Mouse (Mus musculus): ENCODE measurements around the gene Olfr676. TPM values are rescaled to one million over a fixed set of nuclear protein-coding genes. Genes with fewer than 3 reads are reported as not detected.
A peak's percentile ranks its signal among the peaks of the same experiment; 100 is the strongest.

Gene Olfr676
- total and polyA plus RNA-seq, 3 experiments, result not detected

DNA sequence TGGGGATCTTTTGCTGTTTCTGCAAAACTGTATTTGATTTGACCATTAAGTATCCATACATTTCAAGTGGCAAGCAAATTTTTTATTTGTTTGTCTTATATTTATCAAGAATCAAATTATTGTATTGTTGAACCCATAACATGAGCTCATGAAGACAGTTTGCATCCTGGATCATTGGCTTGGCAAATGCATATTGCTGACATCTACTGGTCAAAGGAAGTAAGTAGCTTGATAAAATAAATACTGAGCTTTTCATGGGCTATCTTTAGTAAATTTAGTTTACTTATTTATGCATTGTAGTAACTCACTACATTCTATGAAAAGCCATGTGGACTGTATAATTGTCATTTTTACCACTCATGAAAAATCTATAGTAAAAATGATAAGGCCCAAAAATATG lies 26.5 kb downstream of the Olfr676 start:
- Histone ChIP-seq H3K4me3 (ENCODE audit: control insufficient read depth in 1 of 2, insufficient read depth in 1 of 2, low read depth in 2 of 2, low read length in 2 of 2) (no peak overlapping the region), H3K36me3 (ENCODE audit: control insufficient read depth in 1 of 2, insufficient read depth in 2 of 2, low read length in 2 of 2) (no peaks in the 10 kb centered on the region), H3K27me3 (ENCODE audit: control insufficient read depth in 1 of 2, insufficient read depth in 2 of 2, low read length in 2 of 2) (no peaks in the 10 kb centered on the region), H3K9me3 (replicated peaks; ENCODE audit: insufficient read depth, low read length) (no peaks in the 10 kb centered on the region), H3K27ac (ENCODE audit: control insufficient read depth, low read depth, low read length) (no peak overlapping the region), H3K9ac (ENCODE audit: control insufficient read depth, low read depth, low read length, poor library complexity, severe bottlenecking) (no peak overlapping the region), H3K4me1 (ENCODE audit: control insufficient read depth in 1 of 2, insufficient read depth in 2 of 2, low read length in 2 of 2) (no peaks in the 10 kb centered on the region), H3K79me2 (ENCODE audit: control insufficient read depth, insufficient read depth, low read length, poor library complexity) (no peaks in the 10 kb centered on the region)
- peak; percentile 1 for DNase-seq (ENCODE audit: low read depth, low spot score)
- TF ChIP-seq ELF1 (IDR thresholded peaks at IDR 0.05; ENCODE audit: low read depth, low read length) (no peak), UBTF (IDR thresholded peaks at IDR 0.05; ENCODE audit: borderline replicate concordance, insufficient read depth, low read depth, low read length) (no peak), SIN3A (IDR thresholded peaks at IDR 0.05; ENCODE audit: low read length) (no peak), ETS1 (IDR thresholded peaks at IDR 0.05; ENCODE audit: low read depth, low read length) (no peak), EP300 (IDR thresholded peaks at IDR 0.05; ENCODE audit: low read depth in 1 of 2, low read length in 2 of 2) (no peak), CHD1 (IDR thresholded peaks at IDR 0.05; ENCODE audit: low read depth, low read length) (no peak), POLR2A (IDR thresholded peaks at IDR 0.05; ENCODE audit: control insufficient read depth in 1 of 2, insufficient read depth in 1 of 2, low read depth in 1 of 2, low read length in 2 of 2, poor library complexity in 1 of 2) (no peak), GATA1 (IDR thresholded peaks at IDR 0.05; ENCODE audit: low read depth, low read length) (no peak), POLR2AphosphoS5 (IDR thresholded peaks at IDR 0.05; ENCODE audit: borderline replicate concordance, low read depth, low read length) (no peak), POLR2AphosphoS2 (IDR thresholded peaks at IDR 0.05; ENCODE audit: low read length) (no peak), JUND (IDR thresholded peaks at IDR 0.05; ENCODE audit: low read depth, low read length) (no peak), CTCF (IDR thresholded peaks at IDR 0.05 in 2 of 3, conservative IDR thresholded peaks at IDR 0.05 in 1 of 3; ENCODE audit: control insufficient read depth in 1 of 3, insufficient read depth in 1 of 3, low read depth in 2 of 3, low read length in 3 of 3, poor library complexity in 1 of 3, severe bottlenecking in 1 of 3) (no peak), KAT2A (conservative IDR thresholded peaks at IDR 0.05; ENCODE audit: low read depth, low read length) (no peak), GABPA (IDR thresholded peaks at IDR 0.05; ENCODE audit: low read depth, low read length) (no peak), CHD2 (IDR thresholded peaks at IDR 0.05; ENCODE audit: low read length) (no peak), MAX (IDR thresholded peaks at IDR 0.05; ENCODE audit: low read length) (no peak), MYC (IDR thresholded peaks at IDR 0.05; ENCODE audit: low read depth, low read length) (no peak), TAL1 (IDR thresholded peaks at IDR 0.05; ENCODE audit: low read length) (no peak)

DNA sequence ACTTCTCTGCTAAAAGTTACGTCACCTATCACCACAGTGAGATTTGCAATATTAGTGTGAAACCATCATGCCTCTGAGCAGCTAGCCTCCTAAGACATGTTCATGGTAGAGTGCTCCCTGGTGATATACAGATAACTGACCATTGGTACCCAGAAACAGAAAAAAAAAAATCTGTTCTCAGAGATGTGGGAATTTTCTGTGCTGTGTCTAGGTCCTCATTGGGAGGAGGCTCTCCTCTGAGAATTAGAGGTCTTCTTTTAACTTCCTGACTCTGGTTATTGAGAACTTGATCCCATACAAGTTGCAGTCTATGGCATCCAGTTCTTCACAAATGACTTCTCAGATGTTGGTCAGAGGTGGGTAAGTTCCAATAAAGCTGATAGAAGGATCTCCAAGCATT lies 31.7 kb downstream of the Olfr676 start, which contains the start of gene Olfr678:
Olfr678 (plus strand) TSS at position 301 of the 400 bp plus-strand sequence.
- TF ChIP-seq CTCF (IDR thresholded peaks at IDR 0.05 in 2 of 3, conservative IDR thresholded peaks at IDR 0.05 in 1 of 3; ENCODE audit: control insufficient read depth in 1 of 3, insufficient read depth in 1 of 3, low read depth in 2 of 3, low read length in 3 of 3, poor library complexity in 1 of 3, severe bottlenecking in 1 of 3), result no peak
- no peak for TF ChIP-seq MYB (IDR thresholded peaks at IDR 0.05; ENCODE audit: low read depth, low read length)
- TF ChIP-seq SIN3A (IDR thresholded peaks at IDR 0.05; ENCODE audit: low read length), result no peak
- no peak for TF ChIP-seq GABPA (IDR thresholded peaks at IDR 0.05; ENCODE audit: low read depth, low read length)
- no peak for TF ChIP-seq POLR2AphosphoS5 (IDR thresholded peaks at IDR 0.05; ENCODE audit: borderline replicate concordance, low read depth, low read length)
- TF ChIP-seq MYC (IDR thresholded peaks at IDR 0.05; ENCODE audit: low read depth, low read length), result no peak
- no peak for TF ChIP-seq MEF2A (IDR thresholded peaks at IDR 0.05; ENCODE audit: extremely low read depth, insufficient replicate concordance, low read depth, low read length, poor library complexity, severe bottlenecking)
- no peak for TF ChIP-seq GATA1 (IDR thresholded peaks at IDR 0.05; ENCODE audit: low read depth, low read length)
- no peak for TF ChIP-seq MAX (IDR thresholded peaks at IDR 0.05; ENCODE audit: low read length)
- no peak for TF ChIP-seq POLR2A (IDR thresholded peaks at IDR 0.05; ENCODE audit: control insufficient read depth in 1 of 2, insufficient read depth in 1 of 2, low read depth in 1 of 2, low read length in 2 of 2, poor library complexity in 1 of 2)
- Histone ChIP-seq H3K9ac (ENCODE audit: control insufficient read depth, low read depth, low read length, poor library complexity, severe bottlenecking) (no peak within 1 kb of the TSS), H3K9me3 (replicated peaks; ENCODE audit: insufficient read depth, low read length) (no peaks in the 10 kb centered on the region), H3K27me3 (ENCODE audit: control insufficient read depth in 1 of 2, insufficient read depth in 2 of 2, low read length in 2 of 2) (no peaks in the 10 kb centered on the region), H3K79me2 (ENCODE audit: control insufficient read depth, insufficient read depth, low read length, poor library complexity) (no peaks in the 10 kb centered on the region), H3K27ac (ENCODE audit: control insufficient read depth, low read depth, low read length) (no peak within 1 kb of the TSS), H3K4me1 (ENCODE audit: control insufficient read depth in 1 of 2, insufficient read depth in 2 of 2, low read length in 2 of 2) (no peaks in the 10 kb centered on the region), H3K4me3 (ENCODE audit: control insufficient read depth in 1 of 2, insufficient read depth in 1 of 2, low read depth in 2 of 2, low read length in 2 of 2) (no peak within 1 kb of the TSS), H3K36me3 (ENCODE audit: control insufficient read depth in 1 of 2, insufficient read depth in 2 of 2, low read length in 2 of 2) (no peaks in the 10 kb centered on the region)
- no peak for DNase-seq (ENCODE audit: low read depth, low spot score)

All from MEL (cell line).